Mouse (Mus musculus) left cerebral cortex, adult 9 months (tissue): Measurements from ENCODE around the gene 4930562C15Rik.

ENCODE experiments used
- DNase-seq, 2 experiments: peaks; one replicate each; pipeline ENCODE4 v3.0.0; 2022; ENCODE audit warnings: low spot score in 2 of 2

4930562C15Rik gene

GRCm38 (mm10) chr16:4890201-4890709 is 55.0 kb downstream of the 4930562C15Rik start:
- DNase-seq, result no peak

- no peak for DNase-seq
These were observed 57.0 kb downstream of the 4930562C15Rik start for GRCm38 (mm10) chr16:4892171-4892570.

GRCm38 (mm10) chr16:4894201-4894908 is 59.1 kb downstream of the 4930562C15Rik start:
- DNase-seq, result no peak

- no peak for DNase-seq
These were observed 61.2 kb downstream of the 4930562C15Rik start for GRCm38 (mm10) chr16:4896249-4897027.

- no peak for DNase-seq
These were observed 62.0 kb downstream of the 4930562C15Rik start for GRCm38 (mm10) chr16:4897146-4897730.

- DNase-seq, result no peak
These were observed 63.7 kb downstream of the 4930562C15Rik start for GRCm38 (mm10) chr16:4898881-4899280.

GRCm38 (mm10) chr16:4899711-4900110 is 64.5 kb downstream of the 4930562C15Rik start:
- DNase-seq, result no peak

GRCm38 (mm10) chr16:4901167-4901566 is 66.0 kb downstream of the 4930562C15Rik start:
- DNase-seq, result no peak

- no peak for DNase-seq
These were observed 67.2 kb downstream of the 4930562C15Rik start for GRCm38 (mm10) chr16:4902390-4902789.

GRCm38 (mm10) chr16:4903491-4904102 is 68.4 kb downstream of the 4930562C15Rik start:
- DNase-seq, result no peak

GRCm38 (mm10) chr16:4904878-4905277 is 69.7 kb downstream of the 4930562C15Rik start:
- DNase-seq, result no peak

GRCm38 (mm10) chr16:4905591-4905990 is 70.4 kb downstream of the 4930562C15Rik start:
- DNase-seq, result no peak

- DNase-seq, result no peak
These were observed 71.3 kb downstream of the 4930562C15Rik start for GRCm38 (mm10) chr16:4906559-4906958.

- no peak for DNase-seq
These were observed 72.2 kb downstream of the 4930562C15Rik start for GRCm38 (mm10) chr16:4907386-4907785.

GRCm38 (mm10) chr16:4907972-4908371 is 72.8 kb downstream of the 4930562C15Rik start:
- no peak for DNase-seq

- DNase-seq, result no peak
These were observed 74.5 kb downstream of the 4930562C15Rik start for GRCm38 (mm10) chr16:4909745-4910144.

GRCm38 (mm10) chr16:4910758-4911157 is 75.5 kb downstream of the 4930562C15Rik start:
- no peak for DNase-seq

- no peak for DNase-seq
These were observed 76.9 kb downstream of the 4930562C15Rik start for GRCm38 (mm10) chr16:4912074-4912648.

GRCm38 (mm10) chr16:4912907-4913782 is 77.9 kb downstream of the 4930562C15Rik start:
- DNase-seq, result no peak
